Mouse (Mus musculus) forebrain, embryonic 16.5 days (tissue): ENCODE data around the gene Sertad4. TPM values are rescaled to one million over a fixed set of nuclear protein-coding genes. Genes with fewer than 3 reads are reported as not detected.
A peak's percentile ranks its signal among the peaks of the same experiment; 100 is the strongest.

ENCODE experiments used
- ATAC-seq: fragments of 200-750 bp; cut with Nextera tagmentation; 2 replicates; pipeline ENCODE4 v1.8.0; 2017; ENCODE audit warnings: mild to moderate bottlenecking, moderate library complexity
- H3K27ac ChIP-seq: fragments of 300-500 bp; sonication (generic); 2 replicates; pipeline ENCODE4 v1.5.1; 2014; ENCODE audit warnings: low read length, control low read depth
- H3K27me3 ChIP-seq: fragments of 300-500 bp; sonication (generic); replicated peaks from 2 replicates; pipeline ENCODE4 v1.6.1; 2014; ENCODE audit warnings: low read length; ENCODE audit not compliant: control insufficient read depth, insufficient read depth
- H3K36me3 ChIP-seq: fragments of 300-500 bp; sonication (generic); 2 replicates; pipeline ENCODE4 v1.6.1; 2014; ENCODE audit not compliant: control insufficient read depth, insufficient read depth
- H3K4me1 ChIP-seq: fragments of 300-500 bp; sonication (generic); replicated peaks from 2 replicates; pipeline ENCODE4 v1.6.1; 2014; ENCODE audit warnings: low read length; ENCODE audit not compliant: control insufficient read depth, insufficient read depth
- H3K4me2 ChIP-seq: fragments of 300-500 bp; sonication (generic); 2 replicates; pipeline ENCODE4 v1.6.1; 2014; ENCODE audit warnings: mild to moderate bottlenecking, low read length, control low read depth
- H3K4me3 ChIP-seq: fragments of 300-500 bp; sonication (generic); replicated peaks from 2 replicates; pipeline ENCODE4 v1.5.1; 2014; ENCODE audit warnings: mild to moderate bottlenecking, low read length, control low read depth
- H3K9ac ChIP-seq: fragments of 300-500 bp; sonication (generic); replicated peaks from 2 replicates; pipeline ENCODE4 v1.6.1; 2014; ENCODE audit warnings: low read depth, low read length, control low read depth
- H3K9me3 ChIP-seq: fragments of 300-500 bp; sonication (generic); 2 replicates; pipeline ENCODE4 v1.6.1; 2016; ENCODE audit warnings: low read length; ENCODE audit not compliant: control insufficient read depth
- WGBS: fragments of 180-500 bp; shearing (Covaris S2); extraction: QIAGEN DNeasy Blood & Tissue Kit; methylation state at CpG from one replicate; pipeline ENCODE4 v1.1.7; 2014; 5-methylcytosine and 5-hydroxymethylcytosine counted together
- polyA plus RNA-seq: library from polyadenylated mRNA; unstranded; fragments of >200 nt; fragmentation: Nextera tagmentation; extraction: Ambion mirVana; gene quantifications from 2 replicates; pipeline ENCODE4 v1.2.1, GENCODE M21; 2015

Sertad4 gene
- polyA plus RNA-seq, 1 experiment from 2014 or later = 38.1 TPM

DNA sequence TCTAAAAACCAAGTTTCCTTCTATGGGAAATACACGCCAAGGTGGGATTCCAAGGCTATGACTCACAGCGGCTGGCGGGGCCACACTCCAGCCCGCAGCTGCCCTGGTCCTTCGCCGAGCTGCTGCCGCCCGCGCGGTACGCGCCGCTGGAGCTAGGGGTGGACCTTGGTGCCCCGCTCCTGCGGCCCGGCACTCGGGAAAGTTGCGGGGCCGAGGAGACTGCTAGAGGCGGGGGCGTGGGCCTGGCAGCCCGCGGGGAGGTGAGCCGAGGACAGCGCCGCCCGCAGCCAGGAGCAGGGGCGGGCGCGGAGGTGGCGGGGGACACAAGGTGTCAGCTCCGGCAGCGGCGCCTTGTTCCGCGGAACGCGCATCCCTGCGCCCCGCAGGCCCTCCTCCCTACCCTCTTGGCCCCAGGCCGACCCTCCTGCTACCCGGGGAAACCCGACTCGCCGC lies 711 bp downstream of the Sertad4 start:
- peak overlapping the region; percentile 83 for H3K4me3 ChIP-seq
- H3K4me2 ChIP-seq = peak overlapping the region; percentile 68
- peak overlapping the region; percentile 95 for H3K27ac ChIP-seq
- under 1% methylated on average over 34 of the region's 45 CpGs for WGBS
- peaks cover 54% of the 10 kb centered on the region for H3K4me1 ChIP-seq
- no peaks in the 10 kb centered on the region; the same call in 1 of the 2 replicates for H3K36me3 ChIP-seq
- no peaks in the 10 kb centered on the region for H3K27me3 ChIP-seq
- H3K9me3 ChIP-seq = no peaks in the 10 kb centered on the region
- peak; percentile 34 for ATAC-seq
- peak overlapping the region; percentile 96 for H3K9ac ChIP-seq

DNA sequence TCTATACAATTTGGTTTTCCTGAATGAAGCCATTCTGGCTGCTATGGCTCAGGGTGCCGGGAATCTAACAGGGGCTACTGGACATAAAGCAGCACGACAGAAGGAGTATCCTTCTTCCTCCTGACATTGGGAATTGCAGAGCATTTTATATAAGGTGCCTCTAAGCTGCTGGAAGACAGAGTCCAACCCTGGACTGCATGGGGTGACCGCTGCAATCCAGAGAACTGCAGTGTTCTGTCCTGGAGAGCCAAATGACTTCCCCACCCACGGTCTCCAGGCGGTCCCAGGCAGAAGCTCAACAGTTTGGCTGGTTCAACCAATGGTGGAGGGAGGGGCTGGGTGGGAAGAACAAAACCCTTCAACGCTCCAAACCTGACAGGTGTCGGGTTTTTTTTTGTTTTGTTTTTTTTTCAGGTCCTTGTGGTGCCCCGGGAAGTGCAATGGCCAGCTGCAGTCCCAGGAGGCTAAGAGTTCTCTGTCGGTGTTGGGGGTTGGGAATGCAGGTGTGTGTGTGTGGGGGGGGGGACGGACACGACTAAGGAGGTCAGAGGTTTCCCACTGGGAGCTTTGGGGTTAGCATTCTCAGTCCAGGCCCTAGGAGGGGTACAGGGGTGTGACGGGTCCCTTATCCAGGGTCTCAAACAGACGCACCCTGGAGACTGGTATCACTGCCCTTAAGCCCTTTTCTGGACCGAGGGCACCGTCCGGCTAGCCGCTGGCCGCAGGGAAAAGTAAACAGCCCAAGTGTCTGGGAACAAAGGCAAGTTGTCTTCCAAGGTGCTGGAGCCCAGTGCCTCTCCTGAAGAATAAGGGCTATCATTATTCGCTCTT lies 1.4 kb downstream of the Sertad4 start:
- Histone ChIP-seq H3K9me3 (no peaks in the 10 kb centered on the region), H3K9ac (peak overlapping the region; percentile 96), H3K36me3 (no peaks in the 10 kb centered on the region; the same call in 1 of the 2 replicates), H3K4me3 (peak overlapping the region; percentile 83), H3K27me3 (no peaks in the 10 kb centered on the region), H3K4me1 (peaks cover 54% of the 10 kb centered on the region), H3K27ac (peak overlapping the region; percentile 95), H3K4me2 (peak overlapping the region; percentile 68)
- no peak for ATAC-seq
- WGBS = 5% methylated on average over 19 of the region's 19 CpGs

DNA sequence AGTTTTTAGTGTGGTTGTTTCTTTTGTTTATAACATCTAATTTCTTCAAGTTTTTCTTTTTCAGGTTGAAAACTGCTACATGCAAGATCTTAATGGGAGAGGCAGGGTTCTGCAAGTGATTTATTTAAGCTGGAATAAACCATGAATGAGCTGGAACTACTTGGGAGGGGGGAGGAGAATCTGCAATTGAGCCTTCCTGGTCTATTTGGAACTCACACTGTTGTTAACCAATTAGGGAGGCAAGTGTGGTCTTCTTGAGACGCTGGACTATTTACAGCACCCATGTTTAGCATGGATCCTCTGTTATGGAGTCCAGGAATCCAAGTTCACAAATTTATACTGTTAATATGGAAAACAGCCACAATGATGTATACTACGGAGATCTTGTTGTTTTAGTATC lies 2.1 kb downstream of the Sertad4 start:
- H3K27me3 ChIP-seq = no peaks in the 10 kb centered on the region
- WGBS = 39% methylated on average over 2 of the region's 2 CpGs
- no peak overlapping the region for H3K27ac ChIP-seq
- ATAC-seq = no peak
- H3K9ac ChIP-seq = no peak overlapping the region; the same call in 1 of the 2 replicates
- peak overlapping the region; percentile 68 for H3K4me2 ChIP-seq
- no peaks in the 10 kb centered on the region for H3K9me3 ChIP-seq
- peaks cover 3% of the 10 kb centered on the region; the same call in 1 of the 2 replicates for H3K36me3 ChIP-seq
- peak overlapping the region; percentile 83 for H3K4me3 ChIP-seq
- peaks cover 54% of the 10 kb centered on the region for H3K4me1 ChIP-seq

DNA sequence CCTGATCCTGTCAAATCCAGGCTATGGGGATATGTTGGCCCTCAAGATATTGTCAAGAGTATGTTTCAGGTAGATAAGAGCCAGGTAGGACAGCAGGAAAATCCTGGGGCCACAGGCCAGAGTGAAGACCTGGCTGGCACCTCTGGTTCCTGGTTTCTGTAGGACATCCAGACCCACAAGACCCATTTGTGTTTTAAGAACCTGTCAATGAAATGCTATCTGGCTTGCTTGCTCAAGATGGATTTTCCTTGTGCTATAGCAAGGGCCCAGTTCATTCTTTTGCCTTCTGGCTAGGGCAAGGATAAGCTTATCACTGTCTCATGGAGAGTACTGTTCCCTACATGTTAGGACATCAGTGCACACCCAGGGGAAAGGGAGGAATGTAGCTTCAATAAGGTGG lies 3.5 kb downstream of the Sertad4 start:
- peaks cover 11% of the 10 kb centered on the region for H3K36me3 ChIP-seq
- no peaks in the 10 kb centered on the region for H3K9me3 ChIP-seq
- 0 out of 2 replicates have a peak overlapping the region, but pooled peaks have one; percentile 23 for H3K9ac ChIP-seq
- no peak for ATAC-seq
- peaks cover 53% of the 10 kb centered on the region for H3K4me1 ChIP-seq
- H3K4me3 ChIP-seq = no peak overlapping the region
- H3K27ac ChIP-seq = no peak overlapping the region
- no peaks in the 10 kb centered on the region for H3K27me3 ChIP-seq
- peak overlapping the region; percentile 48 for H3K4me2 ChIP-seq

DNA sequence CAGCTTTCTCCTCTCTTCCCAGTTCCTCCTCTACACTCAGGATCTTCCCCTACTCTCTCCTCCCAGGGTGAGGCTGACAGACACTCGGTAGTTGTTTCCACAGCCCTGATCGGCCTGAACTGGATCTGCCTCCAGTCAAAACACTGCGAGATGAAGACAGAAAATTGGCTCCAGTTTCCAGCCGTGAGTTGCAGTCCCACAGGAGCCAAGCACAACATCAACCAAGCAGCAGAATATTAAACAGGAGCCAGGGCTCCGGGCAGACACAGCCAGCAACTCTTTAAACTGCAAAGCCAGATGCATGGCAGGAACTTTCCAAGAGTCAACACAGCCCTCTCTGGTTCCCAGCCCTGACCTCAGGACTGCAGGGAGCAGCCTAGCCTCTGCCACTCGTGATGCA lies 3.9 kb downstream of the Sertad4 start:
- Histone ChIP-seq H3K9ac (peak overlapping the region; percentile 23; the same call in 1 of the 2 replicates), H3K36me3 (peaks cover 13% of the 10 kb centered on the region), H3K4me2 (peak overlapping the region; percentile 48), H3K27me3 (no peaks in the 10 kb centered on the region), H3K9me3 (no peaks in the 10 kb centered on the region), H3K4me1 (peaks cover 50% of the 10 kb centered on the region), H3K4me3 (peak overlapping the region; percentile 12), H3K27ac (peak overlapping the region; percentile 80)
- 2% methylated on average over 6 of the region's 6 CpGs for WGBS
- ATAC-seq = peak; percentile 70

DNA sequence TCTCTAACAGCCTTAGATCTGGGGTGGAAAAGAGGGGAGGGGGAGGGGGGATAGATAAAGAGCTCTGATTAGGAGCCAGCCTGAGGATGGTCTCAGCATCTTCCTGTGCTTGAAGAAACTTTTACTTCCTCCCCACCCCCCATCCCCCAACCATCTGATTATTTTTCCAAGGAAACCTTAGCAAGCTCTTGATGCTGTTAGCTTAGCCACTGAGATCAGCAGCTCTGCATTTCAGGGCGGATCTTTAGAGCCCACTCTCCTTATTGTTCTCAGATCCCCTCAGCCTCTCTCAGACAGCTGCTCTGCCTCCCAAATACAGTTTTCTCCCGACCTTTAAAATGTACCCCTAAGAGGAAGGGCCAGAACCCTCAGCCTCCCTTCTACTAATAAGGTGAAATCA lies 4.4 kb downstream of the Sertad4 start:
- H3K27ac ChIP-seq = peak overlapping the region; percentile 80

DNA sequence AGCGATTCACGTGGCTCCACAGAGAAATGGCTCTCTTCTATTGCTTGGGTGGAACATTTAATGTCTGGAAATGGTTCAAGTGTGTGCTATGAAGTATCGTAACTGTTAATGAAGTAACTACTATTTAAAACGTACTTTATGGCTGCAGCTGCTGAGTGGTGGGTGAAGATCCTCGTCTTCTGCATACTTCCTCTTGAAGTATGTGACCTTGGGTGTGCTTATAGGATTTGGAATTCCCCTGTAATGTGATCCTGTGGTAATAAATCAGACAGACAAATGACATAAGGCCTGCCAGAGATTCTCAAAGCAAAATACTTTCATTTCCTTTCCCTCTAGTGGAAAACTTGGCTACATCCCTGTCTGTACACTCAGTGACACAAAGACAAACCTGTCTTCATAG lies 5.9 kb downstream of the Sertad4 start:
- Histone ChIP-seq H3K4me3 (no peak overlapping the region), H3K36me3 (peaks cover 19% of the 10 kb centered on the region), H3K27me3 (no peaks in the 10 kb centered on the region), H3K9ac (no peak overlapping the region), H3K9me3 (no peaks in the 10 kb centered on the region), H3K27ac (no peak overlapping the region), H3K4me2 (no peak overlapping the region), H3K4me1 (peaks cover 40% of the 10 kb centered on the region)
- 88% methylated on average over 5 of the region's 5 CpGs for WGBS
- ATAC-seq = no peak

More for the DNA sequence above, 4.4 kb downstream of the Sertad4 start:
- peak; percentile 16; the same call in 1 of the 2 replicates for ATAC-seq
- Histone ChIP-seq H3K4me1 (peaks cover 46% of the 10 kb centered on the region), H3K4me2 (peak overlapping the region; percentile 48), H3K9ac (peak overlapping the region; percentile 41; the same call in 1 of the 2 replicates), H3K9me3 (no peaks in the 10 kb centered on the region), H3K36me3 (peaks cover 18% of the 10 kb centered on the region), H3K4me3 (peak overlapping the region; percentile 12), H3K27me3 (no peaks in the 10 kb centered on the region)
- 0% methylated on average over 2 of the region's 2 CpGs for WGBS

DNA sequence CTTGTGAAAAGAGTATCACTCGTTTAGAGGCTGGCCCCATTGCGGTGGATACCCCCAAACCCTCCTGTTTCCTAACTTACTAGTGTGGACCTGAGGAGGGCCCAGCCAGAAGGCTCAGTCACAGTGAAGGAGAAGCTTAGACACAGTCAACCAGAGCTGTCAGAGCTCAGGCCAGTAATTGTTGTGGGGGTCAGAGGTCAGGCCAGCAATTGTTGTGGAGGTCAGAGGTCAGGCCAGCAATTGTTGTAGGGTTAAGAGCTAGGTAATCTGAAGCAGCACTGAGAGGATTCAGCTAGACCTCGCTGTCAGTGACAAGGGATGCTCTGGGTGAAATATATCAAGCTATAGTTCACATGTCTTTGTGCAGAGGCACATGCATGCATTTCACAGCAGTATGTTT lies 8.3 kb downstream of the Sertad4 start:
- no peak for ATAC-seq
- Histone ChIP-seq H3K4me1 (peaks cover 18% of the 10 kb centered on the region), H3K4me3 (no peak overlapping the region), H3K27ac (no peak overlapping the region), H3K36me3 (peaks cover 22% of the 10 kb centered on the region), H3K9me3 (no peaks in the 10 kb centered on the region), H3K9ac (no peak overlapping the region), H3K27me3 (no peaks in the 10 kb centered on the region), H3K4me2 (no peak overlapping the region)
- 19% methylated on average over 3 of the region's 3 CpGs for WGBS

DNA sequence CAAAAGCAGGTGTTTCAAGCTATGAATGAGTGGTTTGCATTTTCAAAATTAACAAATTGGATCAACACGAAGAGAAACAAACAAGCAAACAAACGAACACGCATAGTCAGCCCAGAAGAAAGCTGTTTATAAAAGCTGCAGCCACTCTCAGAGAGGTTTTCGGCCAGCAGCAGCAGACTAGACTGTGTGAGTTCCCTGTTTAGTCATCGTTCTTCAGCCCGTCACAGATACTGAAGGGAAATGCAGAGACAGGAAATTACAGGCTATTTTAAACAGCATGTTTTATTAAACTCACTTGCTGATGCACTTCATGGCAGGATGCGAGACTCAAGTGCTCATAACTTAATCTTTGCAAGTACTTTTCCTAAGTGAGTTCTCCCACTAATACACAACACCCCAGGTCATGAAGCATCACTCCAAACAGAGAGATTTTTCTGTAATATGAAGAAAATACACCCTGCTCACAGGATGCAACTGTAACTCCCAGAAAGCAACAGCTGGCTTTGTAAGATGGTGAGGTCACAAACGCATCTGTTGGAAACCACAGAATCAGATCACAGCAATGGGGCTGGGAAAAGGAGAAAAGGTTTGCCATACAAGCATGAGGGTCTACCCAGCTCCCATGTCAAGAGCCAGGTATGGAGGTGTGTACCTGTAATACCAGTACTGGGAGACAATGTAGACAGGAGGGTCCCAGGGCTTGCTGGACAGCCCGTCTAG lies 14.3 kb downstream of the Sertad4 start:
- Histone ChIP-seq H3K4me2 (no peak overlapping the region), H3K36me3 (peaks cover 5% of the 10 kb centered on the region), H3K9me3 (no peaks in the 10 kb centered on the region), H3K4me3 (no peak overlapping the region), H3K4me1 (no peaks in the 10 kb centered on the region), H3K27me3 (no peaks in the 10 kb centered on the region), H3K27ac (no peak overlapping the region), H3K9ac (no peak overlapping the region)
- 75% methylated on average over 9 of the region's 9 CpGs for WGBS
- ATAC-seq = no peak
